Mouse (Mus musculus) heart, embryonic 15.5 days (tissue): Measurements from ENCODE around the gene Cyp27a1. TPM values are rescaled to one million over a fixed set of nuclear protein-coding genes. Genes with fewer than 3 reads are reported as not detected.

ENCODE experiments used
- ATAC-seq: fragments of 200-750 bp; cut with Nextera tagmentation; replicated peaks from 2 replicates; pipeline ENCODE4 v1.8.0; 2017; ENCODE audit warnings: low read depth, moderate TSS enrichment; ENCODE audit not compliant: insufficient number of reproducible peaks, insufficient read depth, low FRiP score
- H3K27ac ChIP-seq: fragments of 300-500 bp; sonication (generic); 2 replicates; pipeline ENCODE4 v1.5.1; 2015; ENCODE audit warnings: mild to moderate bottlenecking, inconsistent platforms
- H3K27me3 ChIP-seq: fragments of 300-500 bp; sonication (generic); 2 replicates; pipeline ENCODE4 v1.6.1; 2015; ENCODE audit warnings: inconsistent platforms
- H3K36me3 ChIP-seq: fragments of 300-500 bp; sonication (generic); 2 replicates; pipeline ENCODE4 v1.6.1; 2015; ENCODE audit warnings: mild to moderate bottlenecking, inconsistent platforms
- H3K4me1 ChIP-seq: fragments of 300-500 bp; sonication (generic); replicated peaks from 2 replicates; pipeline ENCODE4 v1.6.1; 2015; ENCODE audit warnings: inconsistent platforms
- H3K4me2 ChIP-seq: fragments of 300-500 bp; sonication (generic); 2 replicates; pipeline ENCODE4 v1.6.1; 2015; ENCODE audit warnings: inconsistent platforms, mild to moderate bottlenecking, moderate library complexity
- H3K4me3 ChIP-seq: fragments of 300-500 bp; sonication (generic); 2 replicates; pipeline ENCODE4 v1.5.1; 2015; ENCODE audit warnings: mild to moderate bottlenecking, inconsistent platforms
- H3K9ac ChIP-seq: fragments of 300-500 bp; sonication (generic); 2 replicates; pipeline ENCODE4 v1.6.1; 2015; ENCODE audit warnings: mild to moderate bottlenecking, inconsistent platforms
- H3K9me3 ChIP-seq: fragments of 300-500 bp; sonication (generic); replicated peaks from 2 replicates; pipeline ENCODE4 v1.6.1; 2016; ENCODE audit warnings: inconsistent platforms
- WGBS: fragments of 180-500 bp; shearing (Covaris S2); methylation state at CpG from one replicate; pipeline ENCODE4 v1.1.7; 2015; ENCODE audit warnings: mixed read lengths; 5-methylcytosine and 5-hydroxymethylcytosine counted together
- polyA plus RNA-seq: library from polyadenylated mRNA; unstranded; fragments of >200 nt; fragmentation: Nextera tagmentation; extraction: Ambion mirVana; gene quantifications from 2 replicates; pipeline ENCODE4 v1.2.1, GENCODE M21; 2015

The Cyp27a1 gene
- 10.7 and 12.1 TPM in 2 replicates for polyA plus RNA-seq

DNA sequence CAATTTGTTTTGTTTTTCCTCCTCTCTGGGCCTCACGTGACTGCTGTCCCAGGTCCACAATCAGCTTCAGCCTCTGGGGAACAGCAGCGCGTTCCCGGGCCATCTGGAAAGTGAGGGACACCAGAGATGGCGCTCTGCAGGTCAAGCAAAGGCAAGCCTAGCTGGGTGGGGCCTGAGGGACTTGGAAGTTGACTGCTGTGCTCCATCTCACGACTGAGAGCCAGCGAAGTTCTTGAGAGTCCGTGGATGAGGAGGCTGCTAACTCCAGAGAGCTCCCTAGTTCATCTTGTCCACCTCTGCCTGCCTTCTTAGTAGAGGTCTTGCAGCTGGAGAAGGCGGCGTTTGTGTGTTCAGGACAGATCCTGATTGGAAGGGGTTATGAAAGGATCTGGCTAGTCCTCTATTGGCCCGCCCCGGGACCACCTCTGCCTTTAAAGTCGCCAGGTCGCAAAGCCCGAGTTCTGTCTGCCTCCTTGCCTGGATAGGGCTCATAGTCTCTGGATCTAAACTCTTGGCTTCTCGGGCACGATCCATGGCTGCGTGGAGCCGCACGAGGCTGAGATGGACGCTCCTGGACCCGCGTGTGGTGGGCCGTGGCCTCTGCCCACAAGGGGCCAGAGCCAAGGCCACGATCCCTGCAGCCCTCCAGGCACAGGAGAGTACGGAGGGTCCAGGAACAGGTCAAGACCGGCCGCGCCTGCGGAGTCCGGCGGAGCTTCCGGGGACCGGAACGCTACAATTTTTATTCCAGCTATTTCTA lies at the start of gene Cyp27a1:
Gene Cyp27a1 (plus strand): TSS at position 476 of the 760 bp plus-strand sequence.
- under 1% methylated on average over 35 of the region's 35 CpGs for WGBS
- H3K9me3 ChIP-seq, result no peaks in the 10 kb centered on the region
- peak within 1 kb of the TSS; percentile 69 for H3K27ac ChIP-seq
- peak within 1 kb of the TSS; percentile 92 for H3K4me2 ChIP-seq
- H3K4me1 ChIP-seq, result peaks cover 6% of the 10 kb centered on the region
- H3K4me3 ChIP-seq, result peak within 1 kb of the TSS; percentile 65
- peak within 1 kb of the TSS; percentile 76 for H3K9ac ChIP-seq
- H3K27me3 ChIP-seq, result no peaks in the 10 kb centered on the region
- peak; percentile 76 for ATAC-seq
- H3K36me3 ChIP-seq, result no peaks in the 10 kb centered on the region

DNA sequence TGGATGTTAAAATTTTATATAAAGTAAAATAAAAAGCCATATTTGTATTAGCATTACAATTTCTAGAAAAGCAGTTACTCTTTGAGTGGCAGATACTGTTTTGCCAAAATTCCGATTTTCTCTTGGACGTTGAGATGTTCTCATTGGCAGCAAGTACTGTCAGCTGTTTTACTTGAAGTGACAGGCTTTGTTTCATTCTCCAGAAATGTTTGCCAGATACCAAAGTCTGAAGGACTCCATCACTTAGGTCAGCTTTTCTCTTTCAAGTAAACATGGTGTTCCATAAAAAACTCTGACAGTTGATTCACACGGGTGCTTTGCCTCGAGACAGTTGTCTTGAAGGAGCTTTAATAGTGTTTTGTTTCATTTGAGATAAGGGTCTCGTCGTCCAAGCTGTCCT lies 48.2 kb upstream of the Cyp27a1 start:
- Histone ChIP-seq H3K9me3 (no peaks in the 10 kb centered on the region), H3K27ac (no peak overlapping the region), H3K27me3 (no peaks in the 10 kb centered on the region), H3K36me3 (0 out of 2 replicates have a peak, but pooled peaks cover 4% of the 10 kb centered on the region), H3K4me1 (peaks cover 31% of the 10 kb centered on the region), H3K4me2 (no peak overlapping the region), H3K4me3 (no peak overlapping the region), H3K9ac (no peak overlapping the region)
- no peak for ATAC-seq
- 43% methylated on average over 6 of the region's 6 CpGs for whole genome bisulfite sequencing

DNA sequence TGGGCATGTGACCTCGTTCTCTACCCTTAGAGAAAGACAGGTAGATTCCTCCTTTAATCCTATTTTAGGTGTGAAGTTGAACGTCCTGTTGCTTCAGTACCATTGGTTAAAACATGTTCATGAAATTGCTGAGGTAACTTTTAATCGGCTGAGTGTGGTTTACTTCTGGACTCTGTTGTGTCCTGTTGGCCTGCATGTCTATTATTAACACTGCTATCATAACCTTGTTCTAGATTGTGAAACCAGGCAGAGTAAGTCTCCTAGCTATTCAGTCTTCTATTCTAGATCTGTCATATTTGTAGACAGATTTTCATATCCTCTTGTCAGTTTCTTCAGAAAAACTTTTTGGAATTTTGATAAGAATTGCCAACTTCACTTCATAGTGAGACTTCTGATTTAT lies 45.0 kb upstream of the Cyp27a1 start:
- no peak for ATAC-seq
- Histone ChIP-seq H3K9ac (no peak overlapping the region), H3K27ac (peak overlapping the region; percentile 34), H3K4me1 (peaks cover 32% of the 10 kb centered on the region), H3K4me3 (no peak overlapping the region), H3K36me3 (0 out of 2 replicates have a peak, but pooled peaks cover 4% of the 10 kb centered on the region), H3K27me3 (no peaks in the 10 kb centered on the region), H3K4me2 (no peak overlapping the region), H3K9me3 (no peaks in the 10 kb centered on the region)
- 49% methylated on average over 3 of the region's 3 CpGs for WGBS

DNA sequence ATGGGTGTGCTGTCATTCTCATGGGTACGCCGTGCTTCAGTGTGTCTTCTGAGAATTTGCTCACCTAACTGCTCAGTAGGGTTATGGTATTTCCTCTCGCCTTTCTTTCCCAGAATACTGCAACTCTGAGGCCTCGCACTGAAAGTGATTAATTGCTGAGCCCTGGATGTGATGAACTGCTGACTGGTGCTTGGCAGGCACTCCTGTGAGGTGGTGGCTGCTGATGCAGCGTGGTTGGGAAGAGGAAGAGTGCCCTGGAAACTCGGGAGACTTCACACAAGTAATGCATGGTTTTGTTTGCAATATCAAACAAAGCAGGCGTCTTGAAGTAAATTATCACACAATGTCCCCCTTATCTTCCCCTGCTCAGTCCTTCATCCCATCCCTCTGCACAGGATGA lies 40.6 kb upstream of the Cyp27a1 start:
- H3K4me1 ChIP-seq, result peaks cover 14% of the 10 kb centered on the region
- H3K9ac ChIP-seq, result no peak overlapping the region
- no peak overlapping the region for H3K4me2 ChIP-seq
- H3K9me3 ChIP-seq, result no peaks in the 10 kb centered on the region
- H3K4me3 ChIP-seq, result no peak overlapping the region
- no peaks in the 10 kb centered on the region for H3K36me3 ChIP-seq
- ATAC-seq, result no peak
- peak overlapping the region; percentile 24; the same call in 1 of the 2 replicates for H3K27ac ChIP-seq
- no peaks in the 10 kb centered on the region for H3K27me3 ChIP-seq
- 42% methylated on average over 7 of the region's 7 CpGs for WGBS

DNA sequence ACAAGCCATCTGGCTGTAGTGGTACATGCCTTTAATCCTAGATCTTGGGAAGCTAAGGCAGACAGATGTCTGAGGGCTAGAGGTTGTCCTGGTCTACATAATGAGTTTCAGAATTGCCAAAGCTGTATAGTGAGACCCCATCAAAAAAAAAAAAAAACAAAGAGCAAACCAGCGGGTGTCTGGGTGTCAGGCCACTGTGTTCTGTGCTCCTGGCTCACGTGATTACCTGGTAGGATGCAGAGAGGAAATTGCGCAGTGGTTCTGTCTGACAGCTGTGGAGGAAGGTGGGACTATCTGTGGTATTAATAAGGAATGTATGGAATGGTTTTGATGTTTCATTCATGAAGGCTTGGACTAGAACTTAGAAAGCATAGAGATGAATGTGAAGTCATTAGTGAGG lies 36.5 kb upstream of the Cyp27a1 start:
- Histone ChIP-seq H3K4me2 (no peak overlapping the region), H3K9me3 (no peaks in the 10 kb centered on the region), H3K4me1 (peaks cover 10% of the 10 kb centered on the region), H3K4me3 (no peak overlapping the region), H3K27ac (no peak overlapping the region), H3K36me3 (peaks cover 29% of the 10 kb centered on the region), H3K27me3 (no peaks in the 10 kb centered on the region), H3K9ac (no peak overlapping the region)
- 89% methylated on average over 3 of the region's 3 CpGs for WGBS
- ATAC-seq, result no peak

DNA sequence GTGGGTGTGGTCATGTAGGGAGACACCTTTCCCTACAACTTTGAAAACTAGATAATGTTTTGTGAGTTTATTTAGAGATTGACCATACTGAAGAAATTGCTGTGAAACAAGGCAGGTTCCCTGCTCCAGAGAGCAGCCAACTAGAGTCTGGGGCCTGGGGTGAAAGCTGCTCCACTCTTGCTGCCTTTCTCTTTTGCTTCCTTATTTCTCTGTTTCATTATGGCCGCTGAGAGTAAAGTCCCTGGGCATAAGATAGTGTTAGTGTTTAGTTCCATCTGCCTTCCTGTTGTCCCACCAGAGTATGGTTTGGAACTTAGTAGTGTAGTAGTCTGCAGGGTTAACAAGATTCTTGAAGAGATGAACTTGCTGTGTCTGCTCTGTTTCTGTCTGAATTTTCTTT lies 35.5 kb upstream of the Cyp27a1 start:
- no peaks in the 10 kb centered on the region for H3K27me3 ChIP-seq
- H3K36me3 ChIP-seq, result peaks cover 36% of the 10 kb centered on the region
- WGBS, result 71% methylated on average over 1 of the region's 1 CpGs
- H3K27ac ChIP-seq, result no peak overlapping the region
- H3K9ac ChIP-seq, result no peak overlapping the region
- H3K4me2 ChIP-seq, result no peak overlapping the region
- H3K4me3 ChIP-seq, result no peak overlapping the region
- no peak for ATAC-seq
- H3K4me1 ChIP-seq, result peaks cover 3% of the 10 kb centered on the region
- H3K9me3 ChIP-seq, result no peaks in the 10 kb centered on the region

DNA sequence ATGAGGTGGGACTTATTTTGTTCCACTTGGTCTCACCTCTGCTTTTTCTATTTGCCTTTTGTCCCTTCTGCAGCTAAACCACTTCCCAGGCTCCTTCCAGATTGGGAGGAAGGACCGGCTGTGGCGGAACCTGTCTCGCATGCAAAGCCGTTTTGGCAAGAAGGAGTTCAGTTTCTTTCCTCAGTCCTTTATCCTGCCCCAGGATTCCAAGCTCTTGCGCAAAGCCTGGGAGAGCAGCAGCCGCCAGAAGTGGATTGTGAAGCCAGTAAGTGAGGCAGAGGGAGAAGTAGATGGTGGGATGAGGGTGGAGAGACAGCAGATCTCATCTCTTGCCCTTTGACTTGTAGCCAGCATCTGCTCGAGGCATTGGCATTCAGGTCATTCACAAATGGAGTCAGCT lies 26.2 kb upstream of the Cyp27a1 start:
- no peak for ATAC-seq
- H3K36me3 ChIP-seq, result peaks cover 75% of the 10 kb centered on the region
- no peaks in the 10 kb centered on the region for H3K4me1 ChIP-seq
- no peak overlapping the region for H3K9ac ChIP-seq
- no peaks in the 10 kb centered on the region for H3K9me3 ChIP-seq
- H3K4me2 ChIP-seq, result no peak overlapping the region
- H3K27me3 ChIP-seq, result no peaks in the 10 kb centered on the region
- 91% methylated on average over 7 of the region's 7 CpGs for WGBS
- H3K4me3 ChIP-seq, result no peak overlapping the region
- H3K27ac ChIP-seq, result no peak overlapping the region

DNA sequence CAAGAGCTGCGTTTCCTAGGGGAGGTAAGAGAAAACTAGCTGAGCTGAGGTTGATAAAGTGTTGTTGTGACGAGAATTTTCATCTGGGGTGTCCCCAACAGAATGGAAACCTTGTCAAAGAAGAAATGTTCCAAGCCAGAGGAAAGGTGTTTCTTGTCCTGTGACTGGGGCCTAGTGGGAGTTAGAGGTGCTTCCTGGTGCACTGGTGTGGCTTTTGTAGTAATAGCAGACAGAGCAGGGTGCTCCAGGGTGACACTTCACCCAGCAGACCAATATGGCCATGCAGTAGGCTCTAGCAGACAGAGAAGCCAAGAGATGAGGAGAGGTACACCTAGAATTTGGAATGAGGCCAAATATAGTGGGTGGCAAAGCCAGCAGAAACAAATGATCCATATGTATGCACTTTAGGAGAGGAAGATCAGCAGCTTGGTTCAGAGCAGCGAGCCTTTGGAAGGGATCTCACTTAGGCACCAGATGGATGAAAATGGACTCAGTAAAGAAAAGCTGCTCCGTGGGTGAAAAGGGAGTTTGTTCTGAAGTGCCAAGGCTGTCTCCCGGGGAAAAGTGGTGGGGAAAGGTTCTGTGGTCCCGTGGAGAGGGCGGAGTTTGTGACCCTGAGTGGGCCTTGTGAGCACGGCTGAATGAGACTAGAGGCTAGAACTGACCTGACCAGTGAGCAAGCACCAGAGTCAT lies 19.3 kb upstream of the Cyp27a1 start:
- Histone ChIP-seq H3K27ac (no peak overlapping the region), H3K9me3 (no peaks in the 10 kb centered on the region), H3K27me3 (no peaks in the 10 kb centered on the region), H3K4me2 (no peak overlapping the region), H3K4me1 (peaks cover 8% of the 10 kb centered on the region), H3K36me3 (peaks cover 79% of the 10 kb centered on the region), H3K4me3 (no peak overlapping the region), H3K9ac (no peak overlapping the region)
- no peak for ATAC-seq
- WGBS, result 83% methylated on average over 8 of the region's 8 CpGs

DNA sequence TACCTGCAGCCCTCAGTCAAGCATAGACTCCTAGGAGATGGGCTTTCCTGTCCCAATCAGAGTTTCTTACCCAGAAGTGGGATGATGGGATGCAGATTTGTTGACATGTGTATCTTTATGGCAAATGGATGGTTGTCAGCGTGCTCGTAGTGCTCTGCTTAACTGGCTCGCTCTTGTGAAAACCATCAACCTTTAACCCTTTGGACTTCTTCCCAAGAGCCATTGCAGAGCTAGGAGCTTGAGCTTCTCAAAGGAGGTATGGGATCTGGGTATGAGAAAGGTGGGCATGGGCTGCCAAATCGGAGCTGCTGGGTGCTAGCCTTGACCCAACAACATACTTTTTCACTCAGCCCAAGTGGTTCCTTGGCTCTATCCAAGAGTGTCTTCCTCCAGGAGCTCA lies 17.5 kb upstream of the Cyp27a1 start:
- 81% methylated on average over 4 of the region's 4 CpGs for whole genome bisulfite sequencing
- Histone ChIP-seq H3K27ac (no peak overlapping the region), H3K4me1 (peaks cover 10% of the 10 kb centered on the region), H3K9ac (no peak overlapping the region), H3K27me3 (no peaks in the 10 kb centered on the region), H3K9me3 (no peaks in the 10 kb centered on the region), H3K36me3 (peaks cover 61% of the 10 kb centered on the region), H3K4me2 (no peak overlapping the region), H3K4me3 (no peak overlapping the region)
- ATAC-seq, result no peak

DNA sequence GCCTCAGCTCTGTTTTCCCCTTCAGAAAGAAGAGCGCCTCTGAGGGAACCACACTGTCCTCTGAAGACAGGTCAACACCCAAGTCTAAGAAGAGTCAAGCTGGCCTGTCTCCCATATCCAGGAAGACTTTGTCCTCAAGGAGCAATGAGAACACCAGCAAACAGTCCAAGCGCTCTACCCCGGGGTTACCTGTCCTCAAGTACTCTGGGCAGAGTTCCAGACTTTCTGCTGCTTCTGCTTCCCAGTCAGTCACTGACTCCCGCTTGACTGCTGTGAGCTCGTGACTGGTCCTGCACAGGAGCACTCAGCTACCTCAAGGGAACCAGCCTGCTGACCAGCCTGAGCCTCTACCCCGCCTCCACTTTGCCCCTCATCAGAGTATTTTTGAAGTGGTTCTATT lies 16.0 kb upstream of the Cyp27a1 start:
- Histone ChIP-seq H3K4me1 (peaks cover 10% of the 10 kb centered on the region), H3K36me3 (peaks cover 47% of the 10 kb centered on the region), H3K9ac (no peak overlapping the region), H3K27me3 (no peaks in the 10 kb centered on the region), H3K9me3 (no peaks in the 10 kb centered on the region), H3K4me3 (no peak overlapping the region), H3K4me2 (no peak overlapping the region), H3K27ac (no peak overlapping the region)
- ATAC-seq, result no peak
- 80% methylated on average over 6 of the region's 6 CpGs for WGBS

DNA sequence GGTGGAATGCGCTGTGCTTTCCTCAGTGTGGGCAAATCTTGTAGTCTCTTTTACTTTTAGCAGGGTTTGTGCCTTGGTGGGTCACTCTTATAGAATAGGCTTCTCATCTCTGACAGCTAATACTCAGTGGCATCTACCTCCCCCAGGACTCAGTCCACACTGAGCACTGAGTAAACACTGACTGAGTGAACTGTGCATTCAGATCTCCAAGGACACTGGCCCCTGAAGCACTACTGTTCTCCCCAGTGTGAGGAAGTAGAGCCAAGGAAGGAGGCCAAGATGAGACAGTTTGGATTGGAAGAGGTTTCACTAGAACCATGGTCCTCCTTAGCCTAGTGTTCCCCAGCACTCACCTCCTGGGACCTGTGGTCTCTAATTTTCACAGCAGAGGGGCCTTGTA lies 15.0 kb upstream of the Cyp27a1 start:
- no peak overlapping the region for H3K4me2 ChIP-seq
- peaks cover 10% of the 10 kb centered on the region for H3K4me1 ChIP-seq
- no peak overlapping the region for H3K9ac ChIP-seq
- H3K27me3 ChIP-seq, result no peaks in the 10 kb centered on the region
- H3K27ac ChIP-seq, result peak overlapping the region; percentile 60
- ATAC-seq, result no peak
- H3K36me3 ChIP-seq, result peaks cover 45% of the 10 kb centered on the region
- no peaks in the 10 kb centered on the region for H3K9me3 ChIP-seq
- no peak overlapping the region for H3K4me3 ChIP-seq
- 96% methylated on average over 1 of the region's 1 CpGs for WGBS
